Mouse (Mus musculus): ENCODE results near the gene Dgka.

The Dgka gene

DNA sequence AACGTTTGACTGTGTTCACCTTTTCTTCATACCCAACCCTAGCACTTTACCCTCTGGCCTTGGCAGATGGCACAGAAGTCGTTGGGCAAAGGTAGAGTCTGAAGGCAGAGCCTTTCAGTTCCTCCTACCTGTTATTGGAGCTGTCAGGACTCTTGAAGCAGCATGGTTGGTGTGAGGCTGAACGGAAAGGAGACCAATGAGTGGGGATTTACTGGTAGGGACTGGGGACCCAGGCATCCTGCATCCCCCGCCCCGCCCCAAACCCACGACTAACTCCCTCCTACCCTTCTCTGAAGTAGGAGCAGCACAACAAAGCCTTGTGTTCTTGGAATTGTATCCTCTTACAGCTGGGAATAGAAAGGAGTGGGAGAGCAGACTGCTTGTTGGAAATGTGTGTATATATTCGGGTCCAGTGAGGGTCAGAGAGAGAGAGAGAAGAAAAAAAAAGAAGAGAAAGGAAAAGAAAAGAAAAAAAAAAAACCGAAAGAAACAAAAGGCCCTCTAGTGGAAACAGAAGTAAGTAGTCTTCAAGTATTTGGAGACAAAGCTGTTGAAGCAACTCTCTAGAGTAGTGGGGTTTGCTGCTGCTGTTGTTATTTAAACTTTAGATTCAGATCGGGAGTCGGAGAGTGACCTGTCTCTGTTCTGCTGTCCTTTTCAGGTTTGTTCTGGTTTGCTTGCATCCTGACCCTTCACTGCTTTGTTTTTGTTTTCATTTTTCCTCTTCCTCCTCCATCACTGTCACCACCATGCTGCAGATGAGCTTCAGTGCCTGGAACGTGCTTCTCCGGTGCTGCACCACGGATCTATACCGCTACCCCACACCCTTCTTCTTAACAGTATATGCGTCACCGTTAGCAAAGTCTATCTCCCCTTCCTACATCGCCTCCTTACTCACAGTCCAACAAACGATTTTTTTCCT, at the start of gene Dgka:
Gene Dgka (minus strand): TSS at position 176 of the 922 bp plus-strand sequence.
- DNase-seq: no peak

DNA sequence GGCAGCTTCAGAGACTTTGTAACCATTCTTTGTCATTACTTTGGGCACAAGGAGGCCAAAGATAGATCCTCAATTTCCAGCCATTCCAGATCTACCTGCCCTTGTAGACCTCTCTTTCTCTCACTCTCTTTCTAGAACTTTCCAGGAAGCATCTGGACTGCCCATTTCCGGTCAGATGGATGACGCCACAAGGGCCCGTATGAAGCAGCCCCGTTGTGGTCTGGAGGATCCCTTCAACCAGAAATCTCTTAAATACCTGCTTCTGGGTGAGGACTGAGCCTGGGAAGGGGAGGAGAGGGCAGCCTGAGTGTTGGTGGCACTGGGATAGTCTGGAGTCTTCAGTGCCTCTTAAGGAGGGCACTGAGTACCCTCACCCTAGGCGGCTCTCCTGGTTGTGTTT, 49.7 kb upstream of the Dgka start:
- no peak for DNase-seq

DNA sequence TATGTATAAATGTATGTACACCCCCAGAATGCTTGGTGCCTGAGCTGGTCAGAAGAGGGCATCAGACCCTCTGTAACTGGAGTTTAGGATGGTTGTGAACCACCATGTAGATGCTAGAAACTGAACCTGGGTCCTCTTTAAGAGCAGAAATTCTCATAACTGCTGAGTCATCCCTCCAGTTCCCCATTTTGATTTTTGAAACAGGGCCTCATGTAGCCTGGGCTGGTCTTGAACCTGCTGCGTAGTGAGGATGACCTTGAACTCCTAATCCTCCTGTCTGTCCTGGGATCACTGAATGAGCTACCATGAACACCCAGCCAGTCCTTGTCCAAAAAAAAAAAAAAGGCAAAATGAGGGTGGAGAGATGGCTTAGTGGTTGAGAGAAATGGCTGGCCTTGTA, 48.6 kb upstream of the Dgka start:
- no peak for DNase-seq

DNA sequence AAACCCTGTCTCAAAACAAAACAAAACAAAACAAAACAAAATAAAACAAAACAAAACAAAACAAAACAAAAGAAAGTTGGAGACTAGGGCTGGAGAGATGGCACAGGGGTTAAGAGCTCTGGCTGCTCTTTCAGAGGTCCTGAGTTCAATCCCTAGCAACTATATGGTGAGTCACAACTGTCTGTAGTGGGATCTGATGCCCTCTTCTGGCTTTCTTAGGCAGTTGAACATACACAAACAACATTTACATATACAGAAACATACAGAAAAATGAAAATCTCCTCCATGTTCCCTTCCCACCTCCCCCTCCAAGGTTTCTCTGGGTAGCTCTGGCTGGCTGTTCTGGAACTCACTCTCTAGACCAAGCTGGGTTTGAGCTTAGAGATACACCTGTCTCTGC, 47.4 kb upstream of the Dgka start:
- DNase-seq: no peak

DNA sequence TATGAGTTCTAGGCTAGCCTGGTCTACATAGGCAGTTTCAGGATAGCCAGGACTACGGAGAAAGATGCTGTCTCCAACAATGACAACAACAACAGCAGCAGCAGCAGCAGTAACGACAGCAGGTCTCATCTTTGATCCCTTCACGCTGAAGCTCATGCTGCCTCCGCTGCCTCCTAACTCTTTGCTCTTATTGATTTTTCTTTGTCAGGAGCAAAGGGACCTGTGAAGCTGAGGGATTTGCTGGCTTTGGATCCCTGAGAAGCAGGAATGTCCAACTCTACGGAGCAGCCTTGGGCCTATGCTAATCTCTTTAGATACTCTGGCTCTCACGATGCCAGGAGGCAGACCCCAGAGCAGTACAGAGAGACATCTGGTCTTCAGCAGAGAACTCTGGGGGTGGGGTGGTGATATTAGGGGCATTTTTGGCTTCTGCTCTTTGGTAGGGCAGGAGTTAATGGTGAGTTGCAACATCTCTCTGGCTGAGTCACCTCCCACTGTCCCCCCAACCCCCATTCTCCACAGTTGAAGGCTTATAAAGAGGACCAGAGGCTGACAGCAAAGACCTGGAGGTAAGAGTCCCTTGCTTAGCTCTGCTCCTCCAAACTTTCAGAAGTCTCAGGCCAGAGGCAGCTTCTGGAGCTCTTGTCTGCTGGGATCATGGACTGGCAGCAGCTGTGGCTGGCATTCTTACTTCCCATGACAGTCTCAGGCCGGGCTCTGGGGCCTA, 45.9 kb upstream of the Dgka start, which contains the start of gene Mmp19:
Gene Mmp19 (plus strand): TSS at position 513 of the 727 bp plus-strand sequence.
- DNase-seq: no peak

DNA sequence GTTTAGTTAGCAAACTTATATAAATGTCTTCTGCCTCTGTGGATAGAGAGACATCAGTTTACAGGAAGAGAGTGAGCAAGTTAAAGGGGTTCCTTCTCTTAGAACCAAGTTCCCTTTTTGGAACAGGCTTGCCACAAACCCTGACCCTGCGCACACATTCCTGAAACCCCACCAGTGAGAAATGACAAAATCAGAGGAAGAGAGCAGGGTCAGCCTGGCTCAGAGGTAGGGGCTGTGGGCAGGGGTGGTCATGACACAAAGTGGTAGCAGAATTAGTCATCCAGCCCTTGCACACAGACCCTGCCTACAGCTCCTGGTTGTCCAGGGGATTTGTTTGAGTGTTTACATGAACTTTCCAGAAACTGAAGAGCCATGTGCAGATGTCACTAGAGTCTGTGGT, 35.5 kb upstream of the Dgka start:
- DNase-seq: no peak

DNA sequence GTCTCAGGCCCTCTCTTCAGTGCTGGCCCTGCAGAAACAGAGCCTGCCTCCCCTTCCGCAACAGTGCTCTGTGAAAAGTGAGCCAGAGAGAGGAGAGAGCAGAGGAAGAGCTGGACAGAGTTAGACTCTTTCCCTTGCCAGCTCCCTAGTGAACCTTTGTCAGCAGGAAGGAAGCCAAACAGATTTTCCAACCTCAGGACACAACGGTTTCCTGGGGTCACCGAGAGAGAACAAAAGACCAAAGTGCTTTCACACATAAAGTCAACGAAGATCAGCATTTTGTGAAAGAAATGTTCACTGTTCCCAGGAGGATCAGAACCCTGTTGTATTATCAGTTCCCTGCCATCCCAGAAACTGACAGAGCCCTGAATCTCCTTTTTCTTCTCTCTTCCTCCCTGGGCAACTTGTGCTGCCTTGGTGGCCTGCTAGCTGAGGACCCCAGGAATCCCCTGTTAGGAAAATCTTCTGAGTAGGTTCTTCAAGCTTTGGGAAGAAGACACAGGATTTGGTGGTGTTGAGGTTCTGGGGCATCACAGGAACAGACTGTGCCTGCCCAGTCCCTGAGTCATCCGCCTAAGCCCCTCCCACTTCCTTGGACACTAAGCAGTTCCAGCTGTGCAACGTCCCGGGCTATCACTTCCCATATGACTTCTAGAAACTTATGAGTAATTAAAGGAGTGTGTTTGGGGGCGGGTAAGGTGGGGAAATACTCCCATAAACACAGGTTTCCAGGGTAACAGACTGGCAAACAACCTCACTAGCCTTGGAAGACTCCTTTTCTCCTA, 34.5 kb upstream of the Dgka start:
- no peak for DNase-seq

DNA sequence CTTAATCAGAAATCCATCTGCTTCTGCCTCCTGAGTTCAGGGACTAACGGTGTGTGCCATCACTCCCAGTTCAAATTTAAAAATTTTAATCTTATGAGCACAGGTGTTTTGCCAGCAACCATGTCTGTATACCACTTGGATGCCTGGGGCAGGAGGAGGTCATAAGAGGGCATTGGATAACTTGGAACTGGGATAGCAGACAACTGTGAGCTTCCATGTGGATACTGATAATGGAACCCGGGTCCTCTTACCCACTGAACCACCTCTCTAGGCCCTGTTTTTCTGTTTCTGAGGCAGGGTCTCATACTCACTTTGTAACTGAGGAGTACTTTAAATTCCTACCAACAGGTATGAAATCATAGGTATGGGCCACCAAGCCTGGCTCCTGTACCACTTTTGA, 33.8 kb upstream of the Dgka start:
- no peak for DNase-seq

DNA sequence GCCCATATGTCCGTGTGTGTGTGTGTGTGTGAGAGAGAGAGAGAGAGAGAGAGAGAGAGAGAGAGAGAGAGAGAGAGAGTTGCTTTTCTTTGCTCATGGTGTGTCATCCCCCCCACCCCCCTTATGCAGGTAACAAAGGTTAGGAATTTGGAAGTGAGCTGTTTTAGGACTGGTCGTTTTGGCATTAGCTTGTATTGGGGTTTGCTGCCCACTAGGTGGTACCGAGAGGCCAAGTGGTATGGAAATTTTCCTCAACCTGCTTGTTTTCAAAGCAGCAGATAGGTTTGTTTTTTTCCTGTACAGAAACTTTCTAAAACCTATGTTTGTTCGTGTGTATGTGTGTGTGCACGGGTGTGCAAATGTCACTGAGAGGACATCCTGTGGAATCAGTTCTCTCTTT, 29.0 kb upstream of the Dgka start:
- DNase-seq: no peak

DNA sequence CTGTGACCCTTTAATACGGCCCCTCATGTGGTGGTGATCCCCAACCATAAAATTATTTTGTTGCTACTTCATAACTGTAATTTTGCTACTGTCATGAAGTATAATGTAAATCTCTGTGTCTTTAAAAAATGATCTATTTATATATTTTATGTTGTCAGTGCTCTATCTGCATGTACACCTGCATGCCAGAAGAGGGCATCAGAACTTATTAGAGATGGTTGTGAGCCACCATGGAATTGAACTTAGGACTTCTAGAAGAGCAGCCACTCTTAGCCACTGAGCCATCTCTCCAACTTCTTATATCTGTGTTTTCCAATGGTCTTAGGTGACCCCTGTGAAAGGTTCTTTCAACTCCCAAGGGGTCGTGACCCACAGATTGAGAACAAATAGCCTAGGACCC, 28.2 kb upstream of the Dgka start:
- DNase-seq: no peak

DNA sequence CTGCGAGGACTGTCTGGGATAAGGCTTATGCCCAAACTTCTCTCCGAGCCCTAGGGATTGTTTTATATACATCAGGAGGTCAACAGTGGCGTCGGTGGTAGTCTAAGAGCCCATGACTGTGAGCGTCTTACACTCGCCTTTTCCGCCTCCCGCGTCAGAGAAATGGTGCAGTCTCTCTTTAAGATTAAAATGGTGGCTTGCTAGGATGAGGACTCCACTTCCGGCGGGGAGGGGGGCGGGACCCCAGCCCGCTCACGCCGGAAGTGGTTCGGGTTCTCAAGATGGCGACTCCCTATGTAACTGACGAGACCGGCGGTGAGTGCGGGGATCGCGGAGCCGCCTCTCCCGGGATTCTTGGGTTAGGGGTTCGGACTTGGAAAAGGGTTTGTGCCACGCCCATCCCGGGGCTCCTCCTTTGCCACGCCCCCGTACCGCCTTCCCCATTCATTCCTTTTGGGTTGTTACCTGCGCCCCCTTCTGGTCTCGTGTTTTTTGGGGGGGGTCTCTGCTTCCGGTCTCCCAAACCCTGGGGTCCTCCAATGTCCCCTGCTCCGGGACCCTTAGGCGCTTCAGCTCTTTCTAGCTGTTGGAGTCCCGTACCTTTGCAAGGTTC, 3.7 kb upstream of the Dgka start:
- DNase-seq: peak; percentile 84

DNA sequence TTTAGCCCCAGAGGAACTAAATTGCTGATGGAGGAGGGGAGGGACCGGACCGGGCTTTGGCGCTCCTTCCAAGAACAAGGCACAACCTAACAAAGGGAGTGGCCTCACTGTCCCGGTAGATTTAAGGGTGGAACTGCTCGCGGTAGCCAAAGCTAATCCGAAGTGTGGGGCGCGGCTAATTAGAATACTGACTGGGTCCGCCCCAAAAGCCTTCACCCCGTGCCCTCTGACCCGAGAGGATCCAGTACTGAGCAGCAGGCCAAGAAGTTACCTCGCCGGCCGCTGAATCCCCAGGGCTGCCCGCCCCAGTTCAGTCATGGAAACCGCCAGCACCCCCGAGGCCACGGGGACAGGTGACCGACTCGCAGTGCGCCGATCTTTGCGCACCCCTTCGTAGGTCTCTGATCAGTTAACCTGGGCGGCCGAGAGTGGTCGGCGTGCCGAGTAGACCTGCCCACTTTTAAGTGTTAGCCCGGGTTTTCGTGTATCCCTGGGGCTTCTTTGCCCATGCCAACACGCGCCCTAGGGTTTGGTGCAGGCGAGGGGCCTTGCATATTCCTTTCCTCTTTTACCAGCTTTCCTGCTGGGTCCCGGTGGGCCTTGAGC, 3.1 kb upstream of the Dgka start, which contains the start of gene Pym1:
Gene Pym1 (plus strand): TSS at position 244 of the 606 bp plus-strand sequence.
- peak; percentile 69 for DNase-seq

DNA sequence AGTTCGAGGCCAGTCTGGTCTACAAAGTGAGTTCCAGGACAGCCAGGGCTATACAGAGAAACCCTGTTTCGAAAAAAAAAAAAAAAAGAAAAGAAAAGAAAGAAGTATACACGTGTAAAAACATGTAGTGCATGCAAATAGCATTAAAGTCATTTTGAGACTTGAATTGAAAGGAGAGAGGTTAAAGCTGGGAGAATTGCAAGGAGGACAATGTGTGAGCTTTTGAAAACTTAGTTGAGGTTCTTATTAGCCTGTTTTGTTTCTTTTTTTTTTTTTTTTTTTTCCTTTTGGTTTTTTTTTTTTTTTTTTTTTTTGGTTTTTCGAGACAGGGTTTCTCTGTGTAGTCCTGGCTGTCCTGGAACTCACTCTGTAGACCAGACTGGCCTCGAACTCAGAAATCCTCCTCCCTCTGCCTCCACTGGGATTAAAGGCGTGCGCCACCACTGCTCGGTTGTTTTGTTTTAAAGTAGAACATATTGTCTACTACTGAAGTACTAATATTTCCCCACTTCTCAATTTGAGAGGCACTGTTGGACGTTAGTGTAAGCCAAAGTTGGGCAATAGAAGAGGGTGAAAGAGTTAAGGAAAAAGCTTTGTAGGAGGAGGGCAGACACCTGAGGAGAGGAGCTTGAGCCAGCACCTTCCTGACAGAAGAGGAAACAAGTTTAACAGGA, 2.5 kb upstream of the Dgka start:
- DNase-seq: no peak

DNA sequence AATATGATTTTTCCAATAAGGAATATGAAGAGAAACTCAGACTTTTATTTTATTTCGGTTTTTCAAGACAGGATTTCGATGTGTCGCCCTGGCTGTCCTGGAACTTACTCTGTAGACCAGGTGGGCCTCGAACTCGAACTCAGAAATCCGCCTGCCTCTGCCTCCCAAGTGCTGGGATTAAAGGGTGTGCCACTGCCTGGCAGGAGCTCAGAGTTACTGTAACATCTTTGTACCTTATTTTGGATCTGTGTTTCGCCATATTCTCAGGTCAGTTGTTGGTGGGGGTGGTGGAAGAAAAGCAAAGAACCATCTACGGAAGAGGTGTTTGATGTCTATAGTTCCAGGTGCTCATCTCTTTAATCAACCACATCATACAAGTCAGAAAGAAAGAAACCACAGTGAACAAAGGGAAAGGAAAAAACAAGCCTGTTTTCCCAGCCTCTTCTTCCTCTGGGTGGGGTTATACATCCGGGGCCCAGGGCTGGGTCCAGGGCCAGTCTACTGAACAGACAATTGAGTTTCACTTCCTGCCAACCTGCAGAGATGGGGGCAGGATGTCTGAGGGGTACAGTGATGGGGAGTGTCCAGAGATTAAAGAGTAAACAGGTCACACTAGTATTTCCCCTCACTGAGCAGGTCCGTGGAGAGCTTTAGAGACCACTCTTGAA, 1.4 kb upstream of the Dgka start:
- peak; percentile 14 for DNase-seq

DNA sequence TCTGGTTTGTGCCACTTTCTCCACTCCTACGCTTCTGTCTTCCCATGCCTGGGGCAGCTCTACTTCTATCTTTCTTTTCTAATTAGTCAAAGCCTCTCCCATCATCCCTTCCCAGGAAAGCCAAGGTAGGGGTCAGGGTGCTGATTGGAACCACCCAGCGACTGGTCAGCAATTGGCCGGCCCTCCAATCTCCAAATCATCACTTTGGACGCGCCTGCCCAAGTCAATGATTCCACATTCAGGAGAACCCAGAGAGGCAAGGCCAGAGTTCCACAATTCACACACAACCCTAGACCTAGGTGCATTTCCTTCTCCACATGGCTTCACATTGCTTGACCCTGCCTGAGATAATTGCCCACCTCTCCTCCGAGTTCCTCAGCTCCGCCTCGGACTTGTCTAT, 444 bp downstream of the Dgka start:
- DNase-seq: no peak

DNA sequence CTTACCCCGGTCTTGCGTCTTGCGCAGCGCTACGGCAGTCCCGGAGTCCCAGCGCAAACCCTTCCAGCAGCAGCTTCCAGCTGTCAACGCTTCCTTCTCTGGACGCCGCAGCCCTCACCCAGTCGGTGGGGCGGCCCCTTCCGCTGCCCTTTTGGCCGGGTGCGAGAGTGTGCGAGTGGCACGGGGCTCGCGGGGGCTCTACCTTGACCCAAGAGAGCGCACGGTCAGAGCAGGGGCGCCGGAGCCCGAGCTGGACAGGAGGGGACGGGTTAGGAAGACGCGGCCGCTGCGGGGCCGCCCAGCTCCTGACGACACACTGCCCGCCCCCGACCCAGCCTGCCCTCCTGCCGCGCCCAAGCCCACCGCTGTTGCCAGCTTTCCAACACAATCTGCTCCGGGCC, 864 bp downstream of the Dgka start:
- DNase-seq: peak; percentile 34

DNA sequence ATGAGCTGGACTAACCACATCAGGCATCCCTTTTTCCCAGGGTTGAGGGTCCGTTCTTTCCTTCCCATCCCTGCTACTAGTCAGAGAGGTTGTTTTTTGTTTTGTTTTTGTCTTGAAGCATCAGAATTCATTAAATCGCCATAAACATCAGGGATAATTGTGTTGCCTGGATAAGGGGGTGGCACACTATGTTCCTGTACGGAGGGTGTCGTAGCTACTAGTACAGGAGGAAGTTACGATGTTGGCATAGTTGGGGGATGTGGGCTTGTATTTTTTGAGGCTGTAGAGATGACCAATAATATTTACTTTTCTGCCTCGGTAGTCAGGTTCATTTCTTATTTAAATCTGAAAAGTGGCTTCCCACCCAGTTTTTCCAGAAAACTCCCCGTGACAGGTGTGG, 1.4 kb downstream of the Dgka start:
- no peak for DNase-seq

DNA sequence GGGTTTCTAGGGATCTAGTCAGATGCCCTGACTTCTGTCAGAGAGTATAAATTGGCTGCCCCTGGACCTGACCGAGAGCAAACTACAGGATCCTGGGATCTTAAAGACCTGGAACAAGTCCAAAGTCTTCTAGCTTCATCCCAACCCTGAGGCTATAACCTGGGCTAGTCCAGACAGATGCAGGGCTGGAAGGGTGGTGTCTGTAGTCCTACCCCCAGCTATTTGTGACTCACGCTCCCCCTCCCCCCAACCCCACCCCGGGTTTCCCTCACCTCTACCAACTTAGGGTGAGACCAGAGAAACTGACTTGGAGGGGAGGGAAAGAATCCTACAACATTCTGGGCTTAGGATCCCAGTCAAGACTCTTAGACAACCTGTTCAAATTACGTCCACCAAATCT, 2.0 kb downstream of the Dgka start:
- no peak for DNase-seq

DNA sequence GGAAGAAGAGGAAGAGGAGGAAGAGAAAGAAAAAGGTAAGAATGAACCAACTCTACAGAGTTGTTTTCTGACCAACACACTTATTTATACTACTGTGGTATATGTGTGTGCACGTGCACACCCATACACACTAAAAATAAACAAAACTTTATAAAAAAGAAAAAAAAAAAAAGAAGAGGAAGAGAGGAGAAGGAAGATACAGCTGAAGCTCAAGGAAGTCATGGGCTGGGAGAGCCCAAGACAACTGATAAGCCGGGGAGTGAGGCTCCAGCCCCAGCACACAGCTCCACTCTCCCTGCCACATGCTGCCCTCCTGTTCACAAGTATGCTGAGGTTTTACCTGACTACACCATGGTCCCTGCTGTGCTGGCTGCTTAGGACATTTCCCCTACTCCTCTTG, 4.4 kb downstream of the Dgka start:
- DNase-seq: no peak

DNA sequence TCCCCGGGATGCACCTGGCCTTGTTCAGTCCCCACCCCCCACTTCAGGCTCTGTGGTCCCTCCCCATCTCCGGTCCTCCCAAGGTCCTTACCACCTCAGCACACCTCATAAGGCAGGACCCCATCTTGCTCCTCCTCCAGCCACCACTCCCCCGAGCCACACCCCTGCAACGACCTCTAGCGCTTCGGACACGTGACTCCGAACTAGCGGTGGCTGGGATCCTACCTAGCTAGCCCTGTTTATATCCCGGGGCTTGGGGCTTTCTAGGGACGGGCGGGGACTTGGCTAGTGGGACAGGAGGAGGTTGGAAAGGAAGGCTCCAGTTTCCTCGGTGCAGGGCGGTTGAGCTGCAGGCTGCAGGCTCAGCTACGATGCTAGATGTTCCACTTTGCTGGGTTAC, 7.2 kb downstream of the Dgka start:
- DNase-seq: no peak

DNA sequence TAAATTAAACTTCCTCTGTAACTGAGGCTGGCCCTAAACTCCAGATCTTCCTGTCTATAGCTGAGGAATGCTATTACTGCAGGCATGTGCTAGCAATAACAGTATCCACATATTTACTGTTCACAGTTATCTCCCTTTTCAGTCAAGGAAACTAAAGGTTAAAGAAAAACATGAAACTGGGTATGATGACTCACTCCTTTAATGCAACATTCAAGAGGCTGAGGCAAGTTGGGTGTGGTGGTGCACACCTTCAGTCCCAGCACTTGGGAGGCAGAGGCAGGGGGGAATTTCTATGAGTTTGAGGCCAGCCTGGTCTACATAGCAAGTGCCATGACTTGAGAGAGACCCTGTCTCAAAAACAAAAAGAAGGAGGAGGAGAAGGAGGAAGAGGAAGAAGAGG, 12.7 kb downstream of the Dgka start:
- DNase-seq: no peak
